Mouse (Mus musculus): ENCODE results near the gene Gm6169. TPM values are rescaled to one million over a fixed set of nuclear protein-coding genes. Genes with fewer than 3 reads are reported as not detected.
"Not testable (repeated sequence)": the region's sequence is repeated elsewhere in the genome, so short reads cannot be mapped to it uniquely, and the experiment has no call there.

Gene Gm6169
- polyA plus RNA-seq (2014; fragmentation: Nextera tagmentation; extraction: Ambion mirVana) = 1.7 and 2.4 TPM in 2 replicates

GRCm38 (mm10) chr13:97099187-97099852 lies at the start of gene Gm6169:
Gm6169 (minus strand) TSS chr13:97099237.
- Histone ChIP-seq H3K4me1 (ENCODE audit: control insufficient read depth, insufficient read depth, low read length) (no peaks in the 10 kb centered on the region), H3K27ac (replicated peaks; ENCODE audit: low read depth, low read length) (no peak within 1 kb of the TSS)

GRCm38 (mm10) chr13:97145834-97146233 lies 46.8 kb upstream of the Gm6169 start:
- no peaks in the 10 kb centered on the region for H3K9me3 ChIP-seq (ENCODE audit: control insufficient read depth, low read length)
- no peaks in the 10 kb centered on the region for H3K4me1 ChIP-seq (ENCODE audit: control insufficient read depth, insufficient read depth, low read length)
- no peak overlapping the region for H3K27ac ChIP-seq (replicated peaks; ENCODE audit: low read depth, low read length)
- 66% methylated on average over 4 of the region's 4 CpGs for whole genome bisulfite sequencing
- H3K27me3 ChIP-seq (ENCODE audit: control insufficient read depth, insufficient read depth, low read length) = no peaks in the 10 kb centered on the region
- no peak overlapping the region for H3K4me2 ChIP-seq (ENCODE audit: low read depth, severe bottlenecking)
- H3K36me3 ChIP-seq (ENCODE audit: control insufficient read depth, insufficient read depth, low read length) = peaks cover 8% of the 10 kb centered on the region; the same call in 1 of the 2 replicates
- H3K9ac ChIP-seq (ENCODE audit: low read length) = no peak overlapping the region
- DNase-seq (ENCODE audit: low spot score) (peak; percentile 50), ATAC-seq (ENCODE audit: insufficient number of reproducible peaks, low FRiP score, low TSS enrichment, low read depth) (no peak)
- no peak overlapping the region for H3K4me3 ChIP-seq (ENCODE audit: low read depth, low read length)

More at GRCm38 (mm10) chr13:97099187-97099852, at the start of gene Gm6169:
- no peak for ATAC-seq (ENCODE audit: insufficient number of reproducible peaks, low FRiP score, low TSS enrichment, low read depth)
- no peaks in the 10 kb centered on the region for H3K27me3 ChIP-seq (ENCODE audit: control insufficient read depth, insufficient read depth, low read length)
- H3K9me3 ChIP-seq (ENCODE audit: control insufficient read depth, low read length) = no peaks in the 10 kb centered on the region
- 84% methylated on average over 22 of the region's 22 CpGs for WGBS
- H3K4me2 ChIP-seq (ENCODE audit: low read depth, severe bottlenecking) = no peak within 1 kb of the TSS
- 0 out of 2 replicates have a peak, but pooled peaks cover 2% of the 10 kb centered on the region for H3K36me3 ChIP-seq (ENCODE audit: control insufficient read depth, insufficient read depth, low read length)
- H3K9ac ChIP-seq (ENCODE audit: low read length) = no peak within 1 kb of the TSS
- peak; percentile 39 for DNase-seq (ENCODE audit: low spot score)
- H3K4me3 ChIP-seq (ENCODE audit: low read depth, low read length) = no peak within 1 kb of the TSS

- H3K9me3 ChIP-seq (ENCODE audit: control insufficient read depth, low read length) = no peaks in the 10 kb centered on the region
- no peaks in the 10 kb centered on the region for H3K27me3 ChIP-seq (ENCODE audit: control insufficient read depth, insufficient read depth, low read length)
- H3K27ac ChIP-seq (replicated peaks; ENCODE audit: low read depth, low read length) = no peak overlapping the region
- no peak overlapping the region for H3K4me2 ChIP-seq (ENCODE audit: low read depth, severe bottlenecking)
- ATAC-seq (ENCODE audit: insufficient number of reproducible peaks, low FRiP score, low TSS enrichment, low read depth) (no peak), DNase-seq (ENCODE audit: low spot score) (no peak)
- H3K4me1 ChIP-seq (ENCODE audit: control insufficient read depth, insufficient read depth, low read length) = peaks cover 2% of the 10 kb centered on the region; the same call in 1 of the 2 replicates
- H3K9ac ChIP-seq (ENCODE audit: low read length) = no peak overlapping the region
- WGBS = 82% methylated on average over 7 of the region's 7 CpGs
- H3K36me3 ChIP-seq (ENCODE audit: control insufficient read depth, insufficient read depth, low read length) = peaks cover 8% of the 10 kb centered on the region; the same call in 1 of the 2 replicates
- no peak overlapping the region for H3K4me3 ChIP-seq (ENCODE audit: low read depth, low read length)
These were observed 43.3 kb upstream of the Gm6169 start for GRCm38 (mm10) chr13:97142321-97142720.

- Histone ChIP-seq H3K4me2 (ENCODE audit: low read depth, severe bottlenecking) (peak overlapping the region; percentile 50), H3K9ac (ENCODE audit: low read length) (peak overlapping the region; percentile 84), H3K4me3 (ENCODE audit: low read depth, low read length) (peak overlapping the region; percentile 81)
- not testable (repeated sequence) for H3K4me1 ChIP-seq (ENCODE audit: control insufficient read depth, insufficient read depth, low read length); DNase-seq (ENCODE audit: low spot score); H3K9me3 ChIP-seq (ENCODE audit: control insufficient read depth, low read length); ATAC-seq (ENCODE audit: insufficient number of reproducible peaks, low FRiP score, low TSS enrichment, low read depth); H3K27me3 ChIP-seq (ENCODE audit: control insufficient read depth, insufficient read depth, low read length); H3K27ac ChIP-seq (replicated peaks; ENCODE audit: low read depth, low read length); H3K36me3 ChIP-seq (ENCODE audit: control insufficient read depth, insufficient read depth, low read length)
- 35% methylated on average over 8 of the region's 8 CpGs for WGBS
These were observed 39.4 kb upstream of the Gm6169 start for GRCm38 (mm10) chr13:97138404-97138931.

- Histone ChIP-seq H3K27ac (replicated peaks; ENCODE audit: low read depth, low read length) (peak within 1 kb of the TSS; percentile 36; the same call in 1 of the 2 replicates), H3K36me3 (ENCODE audit: control insufficient read depth, insufficient read depth, low read length) (peaks cover 7% of the 10 kb centered on the region; the same call in 1 of the 2 replicates), H3K9ac (ENCODE audit: low read length) (peak within 1 kb of the TSS; percentile 84), H3K4me2 (ENCODE audit: low read depth, severe bottlenecking) (peak within 1 kb of the TSS; percentile 57), H3K4me3 (ENCODE audit: low read depth, low read length) (peak within 1 kb of the TSS; percentile 81), H3K9me3 (ENCODE audit: control insufficient read depth, low read length) (no peaks in the 10 kb centered on the region), H3K27me3 (ENCODE audit: control insufficient read depth, insufficient read depth, low read length) (no peaks in the 10 kb centered on the region), H3K4me1 (ENCODE audit: control insufficient read depth, insufficient read depth, low read length) (peaks cover 2% of the 10 kb centered on the region; the same call in 1 of the 2 replicates)
- peak; percentile 91 for DNase-seq (ENCODE audit: low spot score)
- peak; percentile 89 for ATAC-seq (ENCODE audit: insufficient number of reproducible peaks, low FRiP score, low TSS enrichment, low read depth)
- WGBS = under 1% methylated on average over 57 of the region's 57 CpGs
These were observed 38.7 kb upstream of the Gm6169 start, which contains the start of the genes Gfm2 and Nsa2 for GRCm38 (mm10) chr13:97137466-97138400. Gfm2 (plus strand) TSS chr13:97137937. Nsa2 (minus strand) TSS chr13:97137937.

GRCm38 (mm10) chr13:97130413-97130812 lies 31.4 kb upstream of the Gm6169 start:
- not testable (repeated sequence) for H3K36me3 ChIP-seq (ENCODE audit: control insufficient read depth, insufficient read depth, low read length); H3K4me1 ChIP-seq (ENCODE audit: control insufficient read depth, insufficient read depth, low read length); H3K9me3 ChIP-seq (ENCODE audit: control insufficient read depth, low read length); DNase-seq (ENCODE audit: low spot score); H3K27ac ChIP-seq (replicated peaks; ENCODE audit: low read depth, low read length); H3K4me3 ChIP-seq (ENCODE audit: low read depth, low read length); H3K27me3 ChIP-seq (ENCODE audit: control insufficient read depth, insufficient read depth, low read length); ATAC-seq (ENCODE audit: insufficient number of reproducible peaks, low FRiP score, low TSS enrichment, low read depth); H3K9ac ChIP-seq (ENCODE audit: low read length); H3K4me2 ChIP-seq (ENCODE audit: low read depth, severe bottlenecking)
- WGBS = no CpG with 5 or more reads among the region's 2 CpGs

GRCm38 (mm10) chr13:97129654-97130053 lies 30.6 kb upstream of the Gm6169 start:
- H3K27ac ChIP-seq (replicated peaks; ENCODE audit: low read depth, low read length); ATAC-seq (ENCODE audit: insufficient number of reproducible peaks, low FRiP score, low TSS enrichment, low read depth); H3K9ac ChIP-seq (ENCODE audit: low read length); DNase-seq (ENCODE audit: low spot score); H3K4me2 ChIP-seq (ENCODE audit: low read depth, severe bottlenecking); H3K36me3 ChIP-seq (ENCODE audit: control insufficient read depth, insufficient read depth, low read length); H3K4me3 ChIP-seq (ENCODE audit: low read depth, low read length); H3K4me1 ChIP-seq (ENCODE audit: control insufficient read depth, insufficient read depth, low read length); H3K27me3 ChIP-seq (ENCODE audit: control insufficient read depth, insufficient read depth, low read length); H3K9me3 ChIP-seq (ENCODE audit: control insufficient read depth, low read length): not testable (repeated sequence)
- WGBS = 92% methylated on average over 2 of the region's 4 CpGs

GRCm38 (mm10) chr13:97121341-97121740 lies 22.3 kb upstream of the Gm6169 start:
- ATAC-seq (ENCODE audit: insufficient number of reproducible peaks, low FRiP score, low TSS enrichment, low read depth) (no peak), DNase-seq (ENCODE audit: low spot score) (no peak)
- H3K9me3 ChIP-seq (ENCODE audit: control insufficient read depth, low read length) = no peaks in the 10 kb centered on the region
- no peak overlapping the region for H3K4me2 ChIP-seq (ENCODE audit: low read depth, severe bottlenecking)
- H3K4me1 ChIP-seq (ENCODE audit: control insufficient read depth, insufficient read depth, low read length) = no peaks in the 10 kb centered on the region
- no peak overlapping the region for H3K9ac ChIP-seq (ENCODE audit: low read length)
- 83% methylated on average over 3 of the region's 3 CpGs for WGBS
- no peaks in the 10 kb centered on the region for H3K27me3 ChIP-seq (ENCODE audit: control insufficient read depth, insufficient read depth, low read length)
- H3K4me3 ChIP-seq (ENCODE audit: low read depth, low read length) = no peak overlapping the region
- H3K27ac ChIP-seq (replicated peaks; ENCODE audit: low read depth, low read length) = no peak overlapping the region
- no peaks in the 10 kb centered on the region for H3K36me3 ChIP-seq (ENCODE audit: control insufficient read depth, insufficient read depth, low read length)

Data from limb, embryonic 11.5 days (tissue).